Mouse (Mus musculus): ENCODE data around the gene Sp1.

Gene Sp1

GRCm38 (mm10) chr15:102471727-102472126 lies 65.8 kb downstream of the Sp1 start:
- intact Hi-C loops (cut with DNase I): loop anchor here (5.0 kb wide), 1 partner anchor 46 kb away; the partner anchor contains the start of genes Map3k12 and Tarbp2

- intact Hi-C loops (cut with DNase I): loop anchor here (5.0 kb wide), 1 partner anchor 44 kb away; the partner anchor contains the start of genes Map3k12 and Tarbp2
Measured at GRCm38 (mm10) chr15:102473246-102473645, 67.3 kb downstream of the Sp1 start.

GRCm38 (mm10) chr15:102474520-102474919 lies 68.6 kb downstream of the Sp1 start:
- intact Hi-C loops (cut with DNase I): loop anchor here (5.0 kb wide), 1 partner anchor 43 kb away; the partner anchor contains the start of genes Map3k12 and Tarbp2

- intact Hi-C loops (cut with DNase I): no loop called here
Measured at GRCm38 (mm10) chr15:102483136-102483535, 77.2 kb downstream of the Sp1 start.

- intact Hi-C loops (cut with DNase I): no loop called here
Measured at GRCm38 (mm10) chr15:102485853-102486252, 79.9 kb downstream of the Sp1 start.
